Mouse (Mus musculus) kidney, postnatal 4 days (tissue): ENCODE data around the gene Neurl2.

Experiments
- DNase-seq, 2 experiments: peaks; one replicate each; pipeline ENCODE4 v3.0.0; 2021; ENCODE audit warnings: mixed read lengths in 2 of 2

Gene Neurl2

DNA sequence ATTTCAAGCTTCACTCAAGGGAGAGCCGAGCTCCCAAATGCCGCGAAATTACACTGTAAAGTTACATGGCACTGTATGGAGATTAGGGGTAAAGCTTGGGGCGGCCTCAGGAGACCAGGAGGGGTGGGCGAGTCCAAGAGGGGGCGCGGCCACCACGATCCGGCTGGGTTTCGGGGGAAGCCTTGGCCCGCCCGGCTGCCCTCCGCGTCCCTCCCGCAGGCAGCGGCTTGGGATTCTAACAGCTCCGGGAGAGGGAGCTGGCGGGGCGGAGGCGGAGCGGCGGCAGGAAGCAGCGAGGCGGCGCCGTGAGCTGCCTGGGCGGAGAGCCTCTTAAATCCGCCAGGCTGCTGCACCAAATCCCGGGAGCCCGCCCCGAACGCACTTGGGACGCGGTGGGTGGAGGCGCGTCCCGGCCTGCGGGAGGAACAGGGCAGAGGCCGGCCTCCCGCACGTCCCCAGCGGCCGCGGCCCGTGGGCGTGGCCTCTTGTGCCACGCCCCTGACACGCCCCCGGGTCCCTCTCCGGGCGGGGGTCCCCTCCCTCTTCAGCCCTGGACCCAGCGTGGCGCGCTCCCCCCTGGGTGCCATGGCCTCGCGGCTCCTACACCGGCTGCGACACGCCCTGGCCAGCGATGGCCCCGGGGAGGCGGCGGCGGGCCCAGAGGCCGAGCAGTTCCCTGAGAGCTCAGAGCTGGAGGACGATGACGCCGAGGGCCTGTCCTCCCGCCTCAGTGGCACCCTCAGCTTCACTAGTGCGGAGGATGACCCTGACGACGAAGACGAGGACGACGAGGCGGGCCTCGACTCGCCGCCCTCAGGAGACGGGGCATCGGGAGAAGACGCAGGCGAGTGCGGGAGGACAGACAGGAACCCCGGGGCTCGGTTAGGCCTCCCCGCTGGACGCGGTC is 47.5 kb downstream of the Neurl2 start, which contains the start of gene Snx21:
Gene Snx21 (plus strand): TSS at position 343 of the 907 bp plus-strand sequence.
- peak; percentile 88 to 93 for DNase-seq

DNA sequence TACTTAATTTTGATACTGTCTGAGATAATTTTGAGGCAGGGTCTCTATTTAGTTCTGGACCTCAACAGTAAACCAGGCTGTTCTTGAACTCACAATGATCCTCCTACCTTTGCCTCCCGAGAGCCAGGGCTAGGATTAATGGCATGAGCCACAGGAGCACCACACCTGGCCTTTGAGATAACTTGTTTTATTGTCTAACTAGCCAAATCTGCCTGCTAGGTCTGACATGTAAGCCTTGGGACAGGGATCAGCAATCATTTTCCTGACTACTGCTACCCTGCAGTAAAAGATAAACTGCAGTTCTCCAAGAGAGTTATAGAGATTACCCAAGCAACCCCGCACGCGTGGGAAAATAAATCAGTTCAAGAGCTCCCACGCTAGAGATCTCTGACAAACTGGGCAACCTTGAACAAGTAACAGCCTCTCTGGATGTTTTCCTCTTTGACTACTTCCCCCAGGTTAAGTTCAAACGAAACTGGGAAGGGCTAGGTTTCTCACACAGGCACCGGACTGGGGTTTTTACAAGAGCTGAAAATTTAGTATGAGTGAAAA is 48.3 kb downstream of the Neurl2 start:
- no peak for DNase-seq

- peak in 1 of 2 experiments; percentile 19 for DNase-seq
These were observed 49.2 kb downstream of the Neurl2 start for GRCm38 (mm10) chr2:164783926-164784581.

DNA sequence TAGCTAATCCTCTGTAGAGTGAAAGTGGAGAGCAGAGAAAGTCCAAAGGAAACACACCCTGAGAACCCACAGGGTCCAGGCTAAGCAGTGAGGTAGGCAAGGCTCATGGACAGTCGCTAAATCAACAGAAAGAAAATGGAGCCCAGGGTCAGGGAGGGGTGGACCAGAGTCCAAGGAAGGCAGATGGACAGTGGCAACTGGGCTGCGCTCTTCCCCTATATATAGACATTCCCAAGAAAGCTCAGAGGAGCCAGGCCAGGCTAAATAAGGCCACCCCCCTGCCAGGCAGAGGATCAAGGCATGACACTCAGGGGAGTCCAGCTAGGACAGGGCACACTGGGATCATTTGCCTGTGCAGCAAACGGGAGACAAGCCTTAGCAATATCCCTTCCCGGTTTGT is 51.4 kb downstream of the Neurl2 start:
- DNase-seq = no peak
